ENCODE assay signal across 8 mouse cellular contexts in the genomic region with DNA sequence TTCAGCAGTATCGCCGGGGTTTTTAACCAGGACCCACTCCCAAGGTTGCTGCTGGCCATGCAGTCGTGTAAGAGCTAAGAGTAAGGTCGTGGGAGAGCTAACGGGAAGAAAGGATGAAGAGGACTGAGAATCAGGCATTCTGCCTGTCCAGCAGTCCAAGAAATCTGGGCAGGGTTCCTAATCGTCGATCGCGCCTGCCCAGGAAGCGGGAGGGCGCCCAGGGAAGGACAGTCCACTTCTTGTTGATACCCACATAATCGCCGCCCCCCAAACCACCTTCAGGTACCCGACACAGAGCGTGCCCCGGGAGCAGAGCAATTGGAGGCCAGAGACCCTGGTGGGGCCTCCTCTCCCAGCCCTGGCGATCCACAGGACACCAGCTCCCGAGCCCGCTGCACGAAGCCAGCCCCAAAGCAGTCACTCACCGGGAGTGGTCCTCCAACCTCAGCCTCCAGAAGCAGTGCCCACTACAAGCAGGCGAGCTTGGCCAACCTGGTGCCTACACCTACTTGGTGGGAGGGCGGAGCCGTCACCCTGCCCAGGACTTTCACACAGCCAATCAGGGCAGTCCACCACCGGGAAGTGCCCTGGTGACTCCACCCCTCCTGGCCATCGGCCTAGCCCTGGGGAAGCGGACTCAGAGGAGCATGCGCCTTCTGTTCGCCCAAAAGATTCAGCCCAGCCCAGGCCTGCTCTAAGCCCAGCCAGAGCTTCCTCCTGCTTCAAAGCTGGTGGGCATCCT. TPM values are rescaled to one million over a fixed set of nuclear protein-coding genes. Genes with fewer than 3 reads are reported as not detected.
DNase-seq lines count a peak whose midpoint lies in the region; ATAC-seq and TF ChIP-seq lines count a peak whose summit lies in the region.

Gene Lipa, minus strand, starts transcription at position 534 of the 742 bp plus-strand sequence.

- peak; percentile 54; the same call in 1 of the 2 replicates for TF ChIP-seq POLR2A in brain, embryonic 14.5 days (IDR thresholded peaks at IDR 0.05; ENCODE audit: borderline replicate concordance, extremely low read depth, insufficient read depth, insufficient read length, poor library complexity, severe bottlenecking)
- peak; percentile 99 for TF ChIP-seq POLR2A in liver, adult 2 months (IDR thresholded peaks at IDR 0.05; ENCODE audit: extremely low read depth, insufficient read depth, low read length)
- peak; percentile 78 for TF ChIP-seq POLR2A in myocyte (IDR thresholded peaks at IDR 0.05; ENCODE audit: insufficient read length, low read depth)

- peak within 1 kb of the TSS; percentile 87 for H3K4me2 ChIP-seq in heart, embryonic 11.5 days
- H3K4me2 ChIP-seq in kidney, embryonic 16.5 days (replicated peaks; ENCODE audit: low read depth, low read length), result peak within 1 kb of the TSS; percentile 72
- peak within 1 kb of the TSS; percentile 69 for H3K4me2 ChIP-seq in myocyte (ENCODE audit: low read depth)

- peak; percentile 89 to 91 for DNase-seq in B cell, adult 2 months
- DNase-seq in brain, embryonic 14.5 days (ENCODE audit: low read depth), result peak; percentile 97
- peak; percentile 96 for DNase-seq in liver, adult 2 months (ENCODE audit: extremely low read depth, low read depth, low spot score)
- DNase-seq in splenic B cell, adult 2 months (ENCODE audit: low read depth, low spot score), result peak; percentile 93

- peak within 1 kb of the TSS; percentile 71; the same call in 1 of the 2 replicates for H3K27ac ChIP-seq in heart, embryonic 11.5 days (ENCODE audit: low read depth, low read length)
- peak within 1 kb of the TSS; percentile 58 for H3K27ac ChIP-seq in kidney, embryonic 16.5 days (ENCODE audit: low read length)
- peak within 1 kb of the TSS; percentile 94 for H3K27ac ChIP-seq in liver, adult 2 months (replicated peaks; ENCODE audit: insufficient read depth, low read depth, low read length)

- peak; percentile 100 for ATAC-seq in heart, embryonic 11.5 days (replicated peaks; ENCODE audit: insufficient number of reproducible peaks, low FRiP score, low TSS enrichment)
- ATAC-seq in kidney, embryonic 16.5 days (ENCODE audit: low FRiP score, low TSS enrichment), result peak; percentile 100

- H3K9me3 ChIP-seq in erythroblast, embryonic 14.5 days (ENCODE audit: control insufficient read depth, low read length), result no peaks in the 10 kb centered on the region
- H3K9me3 ChIP-seq in heart, embryonic 11.5 days (replicated peaks; ENCODE audit: control insufficient read depth, low read length), result no peaks in the 10 kb centered on the region
- H3K9me3 ChIP-seq in kidney, embryonic 16.5 days (ENCODE audit: low read length), result no peaks in the 10 kb centered on the region

- H3K4me1 ChIP-seq in erythroblast, embryonic 14.5 days (ENCODE audit: control insufficient read depth), result peaks cover 18% of the 10 kb centered on the region
- peaks cover 8% of the 10 kb centered on the region for H3K4me1 ChIP-seq in heart, embryonic 11.5 days (ENCODE audit: control insufficient read depth, insufficient read depth, low read length)
- peaks cover 7% of the 10 kb centered on the region for H3K4me1 ChIP-seq in kidney, embryonic 16.5 days (ENCODE audit: insufficient read depth, low read length)
- H3K4me1 ChIP-seq in liver, adult 2 months (ENCODE audit: control insufficient read depth, insufficient read depth, low read length), result peaks cover 10% of the 10 kb centered on the region

- under 1% methylated on average over 29 of the region's 29 CpGs for WGBS in heart, embryonic 11.5 days (ENCODE audit: insufficient replicate concordance)
- 0% methylated on average over 28 of the region's 29 CpGs for WGBS in kidney, embryonic 16.5 days
- WGBS in liver, adult 2 months, result under 1% methylated on average over 29 of the region's 29 CpGs

- H3K36me3 ChIP-seq in erythroblast, embryonic 14.5 days (ENCODE audit: control insufficient read depth), result no peaks in the 10 kb centered on the region; the same call in 1 of the 2 replicates
- H3K36me3 ChIP-seq in heart, embryonic 11.5 days (ENCODE audit: control insufficient read depth, insufficient read depth, low read length), result no peaks in the 10 kb centered on the region
- no peaks in the 10 kb centered on the region for H3K36me3 ChIP-seq in kidney, embryonic 16.5 days (ENCODE audit: insufficient read depth, low read length)
- peaks cover 13% of the 10 kb centered on the region for H3K36me3 ChIP-seq in liver, adult 2 months (ENCODE audit: control insufficient read depth, insufficient read depth, low read length)
- H3K36me3 ChIP-seq in myocyte (ENCODE audit: control insufficient read depth, insufficient read depth), result no peaks in the 10 kb centered on the region
- H3K36me3 ChIP-seq in splenic B cell, adult 2 months (ENCODE audit: control insufficient read depth, insufficient read depth, low read length, poor library complexity, severe bottlenecking), result peaks cover 2% of the 10 kb centered on the region; the same call in 1 of the 2 replicates

- H3K79me2 ChIP-seq in liver, adult 2 months (ENCODE audit: control insufficient read depth, insufficient read depth, low read length), result peaks cover 10% of the 10 kb centered on the region; the same call in 1 of the 2 replicates
- no peaks in the 10 kb centered on the region for H3K79me2 ChIP-seq in myocyte (ENCODE audit: control insufficient read depth, insufficient read depth)

- H3K9ac ChIP-seq in heart, embryonic 11.5 days (ENCODE audit: low read depth, low read length), result peak within 1 kb of the TSS; percentile 85
- H3K9ac ChIP-seq in kidney, embryonic 16.5 days (replicated peaks; ENCODE audit: low read length), result peak within 1 kb of the TSS; percentile 70
- H3K9ac ChIP-seq in liver, adult 2 months (ENCODE audit: low read depth, low read length), result peak within 1 kb of the TSS; percentile 86

- no peaks in the 10 kb centered on the region for H3K27me3 ChIP-seq in erythroblast, embryonic 14.5 days (ENCODE audit: control insufficient read depth)
- H3K27me3 ChIP-seq in heart, embryonic 11.5 days (ENCODE audit: control insufficient read depth, insufficient read depth, low read length), result no peaks in the 10 kb centered on the region
- no peaks in the 10 kb centered on the region for H3K27me3 ChIP-seq in kidney, embryonic 16.5 days (ENCODE audit: insufficient read depth, low read length)
- H3K27me3 ChIP-seq in liver, adult 2 months (ENCODE audit: control insufficient read depth, insufficient read depth, low read length), result no peaks in the 10 kb centered on the region
- H3K27me3 ChIP-seq in myocyte (ENCODE audit: control insufficient read depth, insufficient read depth, insufficient read length), result peaks cover 5% of the 10 kb centered on the region
- no peaks in the 10 kb centered on the region for H3K27me3 ChIP-seq in splenic B cell, adult 2 months (ENCODE audit: control insufficient read depth, insufficient read depth, low read length, poor library complexity, severe bottlenecking)

- H3K4me3 ChIP-seq in erythroblast, embryonic 14.5 days (replicated peaks), result peak within 1 kb of the TSS; percentile 78
- H3K4me3 ChIP-seq in heart, embryonic 11.5 days (ENCODE audit: low read depth, low read length), result peak within 1 kb of the TSS; percentile 80
- peak within 1 kb of the TSS; percentile 68 for H3K4me3 ChIP-seq in kidney, embryonic 16.5 days (ENCODE audit: low read length)
- peak within 1 kb of the TSS; percentile 87 for H3K4me3 ChIP-seq in liver, adult 2 months (ENCODE audit: insufficient read depth, low read depth, low read length)
- peak within 1 kb of the TSS; percentile 40 for H3K4me3 ChIP-seq in myocyte

- H3ac ChIP-seq in myocyte (ENCODE audit: control insufficient read depth, insufficient read length), result no peak within 1 kb of the TSS

- TF ChIP-seq CTCF in brain, embryonic 14.5 days (IDR thresholded peaks at IDR 0.05; ENCODE audit: borderline replicate concordance, extremely low read depth, insufficient read depth, insufficient read length), result no peak
- TF ChIP-seq CTCF in liver, adult 2 months (IDR thresholded peaks at IDR 0.05; ENCODE audit: low read depth, low read length), result no peak

TF ChIP-seq in myocyte, 11 proteins besides CTCF, POLR2A, EP300 and RAD21:
- TF ChIP-seq POLR2AphosphoS2 (IDR thresholded peaks at IDR 0.05; ENCODE audit: insufficient read length, low read depth), result peak; percentile 49
- no peak for TF ChIP-seq SRF (IDR thresholded peaks at IDR 0.05; ENCODE audit: control insufficient read depth, insufficient read length, low read depth)

RNA-seq across cellular contexts. Expression of gene Lipa, which starts in this region (rescaled TPM):
- 18.9 and 20.0 TPM in 2 replicates for polyA plus RNA-seq in brain, embryonic 14.5 days (2012; rRNA removed)
- 0.02 and 0.03 TPM in 2 replicates for polyA plus RNA-seq in erythroblast, embryonic 14.5 days (2012)
- polyA plus RNA-seq in heart, embryonic 11.5 days (2014; fragmentation: Nextera tagmentation; extraction: Ambion mirVana), result 36.2 and 41.2 TPM in 2 replicates
- polyA plus RNA-seq in kidney, embryonic 16.5 days (2015; fragmentation: Nextera tagmentation; extraction: Ambion mirVana), result 36.0 TPM in 2 replicates
- 159 and 192 TPM in 2 replicates for total RNA-seq in liver, adult 2 months (2014; rRNA removed)
- 137 and 146 TPM in 2 replicates for polyA plus RNA-seq in liver, adult 2 months (2012; rRNA removed)
- polyA plus RNA-seq in myocyte (2012; fragmentation: generic; extraction: Trizol), result 21.4 TPM

Comparison
In these comparisons a context has a peak if more than half of its experiments do, and no peak if none do; other contexts are left out.
1. Peak in every context shown above with its lines: DNase-seq, ATAC-seq, H3K4me3 ChIP-seq and H3K27ac ChIP-seq.
2. RNA of gene Lipa (polyA plus RNA-seq): 137 to 146 TPM in liver, adult 2 months, 36.2 to 41.2 TPM in heart, embryonic 11.5 days, 36.0 TPM in kidney, embryonic 16.5 days, 21.4 TPM in myocyte (single experiment) and 18.9 to 20.0 TPM in brain, embryonic 14.5 days; 0.02 to 0.03 TPM in erythroblast, embryonic 14.5 days; every median in the first group is over 10 times any median in the second.